Mouse (Mus musculus) right cerebral cortex, postnatal 36 days (tissue): ENCODE results near the gene Krit1.
"Not testable (repeated sequence)": the region's sequence is repeated elsewhere in the genome, so short reads cannot be mapped to it uniquely, and the experiment has no call there.

Experiments
- DNase-seq, 2 experiments: peaks; one replicate each; pipeline ENCODE4 v3.0.0; 2022; ENCODE audit warnings: low spot score in 2 of 2, mixed read lengths in 1 of 2

Gene Krit1

DNA sequence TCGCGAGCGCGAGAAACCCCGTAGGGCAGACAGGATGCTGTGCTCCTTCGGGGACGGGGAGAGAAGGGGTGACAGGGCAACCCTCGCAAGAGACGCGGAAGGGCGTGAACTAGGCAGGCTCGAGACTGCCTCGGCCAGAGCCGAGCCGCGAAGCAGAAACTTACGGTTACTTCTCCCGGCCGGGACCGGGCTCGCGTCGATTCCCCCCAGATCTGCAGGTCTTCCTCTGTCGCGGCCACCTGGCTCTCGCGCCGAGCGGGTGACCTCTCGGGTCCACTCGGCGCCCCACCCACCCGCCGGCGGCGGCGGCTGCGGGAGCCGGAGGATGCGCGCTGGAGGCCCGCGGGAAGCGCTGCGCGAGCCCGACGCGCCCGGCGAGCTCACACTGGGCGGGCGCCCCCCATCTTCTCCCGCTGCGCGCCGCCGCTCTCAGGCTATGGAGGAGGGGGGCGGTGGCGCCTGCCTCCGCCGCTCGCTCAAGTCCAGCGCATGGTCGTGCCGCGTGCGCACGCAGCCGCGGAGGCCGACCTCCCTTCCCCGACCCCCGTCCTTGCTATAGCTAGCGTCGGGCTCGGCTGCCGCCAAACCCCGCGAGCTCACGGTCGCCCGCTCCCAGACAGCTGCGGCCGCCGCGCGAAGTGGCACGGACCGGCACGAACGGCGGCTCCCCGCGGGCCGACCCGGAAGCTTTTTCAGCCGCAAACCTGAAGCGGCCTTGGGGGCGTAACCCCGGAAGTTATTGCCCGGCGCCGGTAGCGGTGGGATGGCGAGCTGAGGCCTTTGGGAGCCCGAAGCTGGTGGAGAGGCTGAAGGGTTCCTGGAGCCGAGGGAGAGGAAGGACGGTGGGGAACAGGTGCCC is at the start of gene Krit1, which contains the start of gene Ankib1:
Gene Krit1, plus strand, starts transcription at position 752 of the 859 bp plus-strand sequence.
Gene Ankib1, minus strand, starts transcription at position 493 of the 859 bp plus-strand sequence.
- DNase-seq = peak; percentile 85

DNA sequence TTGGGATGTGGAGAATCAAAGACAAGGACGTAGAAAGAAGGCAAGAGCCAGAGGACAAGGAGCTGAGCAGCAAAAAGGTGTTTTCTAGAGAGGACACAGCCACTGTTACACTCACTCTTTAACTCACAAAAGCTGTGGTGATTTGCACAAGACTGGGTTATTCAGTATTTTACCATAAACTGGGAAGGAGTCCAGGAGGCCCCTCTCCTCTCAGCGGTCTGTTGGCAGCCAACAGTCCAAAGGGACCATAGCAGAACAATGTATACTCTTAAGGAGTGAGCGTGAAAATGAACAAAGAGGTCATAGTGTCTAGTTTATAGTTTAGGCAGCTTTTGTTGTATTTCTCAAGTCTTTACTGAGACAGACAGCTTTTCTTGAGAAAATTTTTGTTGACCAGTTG is 31.5 kb upstream of the Krit1 start:
- no peak for DNase-seq

DNA sequence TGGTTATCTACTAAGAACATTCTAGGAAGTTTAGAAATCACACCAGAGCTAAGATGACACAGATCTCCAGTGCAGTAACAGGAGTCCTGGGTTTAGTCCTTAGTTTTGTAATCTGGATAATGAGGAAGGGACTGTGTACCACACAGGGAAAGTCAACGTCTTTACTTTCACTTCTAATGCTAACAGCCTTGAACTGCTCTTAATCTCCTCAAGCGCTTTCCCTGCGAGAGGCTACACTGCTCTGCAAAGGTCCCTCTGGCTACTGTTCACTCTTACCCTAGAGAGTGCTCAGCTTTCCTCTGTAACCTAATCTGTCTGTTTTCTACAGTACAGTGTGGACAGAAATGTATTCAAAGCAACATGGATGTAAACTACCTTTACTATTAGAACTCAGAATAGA is 31.0 kb upstream of the Krit1 start:
- no peak for DNase-seq

DNA sequence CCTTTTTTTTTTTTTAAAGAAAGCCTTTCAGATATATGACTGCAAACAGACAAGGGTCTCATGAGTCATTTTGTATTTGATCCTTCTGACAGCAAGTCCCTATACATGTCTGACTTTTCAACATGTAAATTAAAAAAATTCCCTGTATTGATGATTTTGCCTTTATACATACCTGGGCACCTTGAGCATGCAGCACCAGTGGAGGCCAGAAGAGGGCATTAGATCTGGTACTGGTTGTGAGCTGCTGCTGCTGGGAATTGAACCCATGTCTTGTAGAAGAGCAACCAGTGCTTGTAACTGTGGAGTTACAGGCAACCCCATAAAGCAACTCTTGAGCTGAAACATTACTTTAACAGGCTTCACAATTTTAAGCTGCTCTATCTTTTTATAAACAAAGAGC is 20.3 kb upstream of the Krit1 start:
- no peak for DNase-seq

DNA sequence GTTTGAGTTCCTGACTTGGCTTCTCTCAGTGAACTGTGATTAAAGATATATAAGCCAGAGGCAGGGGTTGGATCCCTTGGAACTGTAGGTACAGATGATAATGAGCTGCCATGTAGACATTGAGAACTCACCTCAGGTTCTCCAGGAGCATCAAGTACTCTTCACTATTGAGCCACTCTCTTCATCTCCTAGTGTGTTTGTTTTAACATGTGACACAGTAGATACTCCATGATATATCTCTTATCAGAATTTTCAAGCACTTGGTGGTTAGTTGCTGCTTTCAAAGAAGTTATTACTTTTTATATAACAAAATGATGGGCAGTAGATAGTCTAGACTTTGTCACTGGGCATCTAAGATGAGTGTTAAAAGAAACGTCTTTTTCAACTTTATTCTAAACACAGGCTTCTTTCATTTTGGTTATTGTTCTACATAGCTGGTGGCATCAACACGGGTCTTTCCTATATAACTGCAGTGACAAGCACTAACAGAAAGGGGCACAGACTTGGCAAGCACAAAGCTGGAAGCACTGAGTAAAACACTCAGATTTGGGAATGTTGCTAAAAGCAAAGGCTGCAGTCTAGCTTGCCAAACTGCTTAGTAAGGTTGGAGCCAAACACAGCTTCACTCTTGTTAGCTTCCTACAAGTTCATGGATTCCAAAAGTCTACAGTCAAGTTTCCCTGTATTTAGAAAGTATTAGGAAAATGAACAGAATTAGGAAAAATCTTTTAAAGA is 18.9 kb upstream of the Krit1 start:
- no peak for DNase-seq

DNA sequence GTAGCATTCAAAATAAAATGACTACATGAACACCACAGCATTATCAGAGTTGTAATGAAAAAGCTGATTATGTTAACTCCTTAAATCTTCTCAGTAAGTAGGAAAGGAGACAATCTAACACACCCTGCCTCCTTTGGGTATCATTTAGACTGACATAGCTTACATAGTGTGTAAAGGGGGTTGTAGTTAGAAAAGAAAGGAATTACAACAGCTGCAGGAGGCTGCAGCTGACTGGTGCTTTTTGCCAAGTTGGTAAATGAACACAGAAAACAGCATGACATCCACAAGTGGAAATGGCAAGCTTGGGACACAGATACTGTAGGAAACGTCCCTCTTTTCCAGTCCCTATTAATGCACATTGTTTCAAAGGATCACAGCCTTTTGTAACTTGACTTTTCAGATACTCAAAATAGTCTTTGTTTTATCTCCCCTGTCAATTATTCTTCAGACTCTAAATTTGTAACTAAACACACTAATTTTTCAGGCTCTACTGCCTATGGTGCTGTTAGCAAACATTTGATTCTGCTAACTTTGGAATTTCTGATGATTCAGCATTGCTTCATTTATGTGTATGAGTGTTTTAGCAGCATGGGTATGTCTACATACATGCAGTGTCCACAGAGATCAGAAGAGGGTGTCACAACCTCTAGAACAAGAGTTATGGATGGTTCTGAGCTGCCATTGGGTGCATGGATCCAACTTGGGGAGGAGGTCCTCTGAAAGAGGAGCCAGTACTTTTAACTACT is 18.1 kb upstream of the Krit1 start:
- no peak for DNase-seq

DNA sequence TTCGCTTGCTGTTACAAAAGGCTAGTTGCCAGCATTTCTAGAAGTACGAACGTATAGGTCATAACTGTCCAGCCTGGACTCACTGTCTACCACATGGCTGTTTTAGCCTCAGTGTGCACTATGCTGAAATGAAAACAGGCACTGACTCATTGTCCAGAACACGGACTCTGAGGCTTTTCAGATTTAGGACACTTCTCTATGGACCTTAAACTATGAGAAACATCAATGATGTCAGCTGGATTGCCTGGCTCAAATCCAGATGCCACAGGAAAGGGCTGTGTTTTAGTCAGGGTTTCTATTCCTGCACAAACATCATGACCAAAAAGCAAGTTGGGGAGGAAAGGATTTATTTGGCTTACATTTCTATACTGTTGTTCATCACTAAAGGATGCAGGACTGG is 15.4 kb upstream of the Krit1 start:
- no peak for DNase-seq

DNA sequence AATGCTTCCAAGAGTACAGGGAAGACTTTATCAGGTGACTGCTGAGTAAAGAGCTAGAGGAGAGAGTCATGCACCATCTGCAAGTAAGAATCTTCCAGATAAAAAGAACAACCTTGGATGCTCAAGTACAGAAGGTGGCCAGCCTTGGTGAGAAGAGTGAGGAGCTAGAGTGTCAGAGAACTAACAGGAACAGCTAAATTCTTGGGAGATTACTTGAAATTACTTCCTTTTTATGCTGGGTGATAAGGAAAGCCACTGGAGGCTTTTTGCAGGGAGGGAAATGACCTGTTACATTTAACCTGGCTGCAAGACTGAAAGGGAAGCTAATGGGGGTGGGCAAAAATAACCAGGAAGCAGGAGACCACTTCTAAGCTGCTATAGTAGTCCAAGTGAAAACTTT is 11.9 kb upstream of the Krit1 start:
- DNase-seq = no peak

DNA sequence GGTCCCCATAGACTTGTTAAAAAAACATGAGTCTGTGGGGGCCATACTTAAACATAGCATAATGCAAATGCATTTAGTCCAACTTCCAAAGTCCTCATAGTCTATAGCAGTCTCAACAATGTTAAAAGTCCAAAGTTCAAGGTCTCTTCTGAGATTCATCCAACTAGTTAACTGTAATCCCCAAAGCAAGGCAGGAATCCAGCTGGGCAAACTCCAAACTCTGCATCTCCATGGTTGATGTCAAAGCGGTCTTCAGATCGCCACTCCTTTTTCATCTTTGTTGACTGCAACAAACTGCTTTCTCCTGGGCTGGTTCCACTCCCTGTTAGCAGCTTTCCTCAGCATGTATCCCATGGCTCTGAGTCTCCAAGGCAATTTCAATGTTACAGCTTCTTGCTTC is 5.9 kb upstream of the Krit1 start:
- not testable (repeated sequence) for DNase-seq

DNA sequence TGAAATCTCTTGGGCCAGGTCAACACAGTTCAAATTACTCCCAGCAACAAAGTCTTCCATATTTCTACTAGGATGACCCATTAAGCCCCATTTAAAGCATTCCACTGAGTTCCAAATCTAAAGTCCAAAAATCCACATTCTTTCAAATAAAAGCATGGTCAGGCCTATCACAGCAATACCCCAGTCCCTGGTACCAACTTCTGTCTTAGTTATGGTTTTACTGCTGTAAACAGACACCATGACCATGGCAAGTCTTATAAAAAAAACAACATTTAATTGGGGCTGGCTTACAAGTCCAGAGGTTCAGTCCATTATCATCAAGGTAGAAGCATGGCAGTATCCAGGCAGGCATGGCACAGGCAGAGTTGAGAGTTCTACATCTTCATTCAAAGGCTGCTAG is 4.3 kb upstream of the Krit1 start:
- DNase-seq = not testable (repeated sequence)

DNA sequence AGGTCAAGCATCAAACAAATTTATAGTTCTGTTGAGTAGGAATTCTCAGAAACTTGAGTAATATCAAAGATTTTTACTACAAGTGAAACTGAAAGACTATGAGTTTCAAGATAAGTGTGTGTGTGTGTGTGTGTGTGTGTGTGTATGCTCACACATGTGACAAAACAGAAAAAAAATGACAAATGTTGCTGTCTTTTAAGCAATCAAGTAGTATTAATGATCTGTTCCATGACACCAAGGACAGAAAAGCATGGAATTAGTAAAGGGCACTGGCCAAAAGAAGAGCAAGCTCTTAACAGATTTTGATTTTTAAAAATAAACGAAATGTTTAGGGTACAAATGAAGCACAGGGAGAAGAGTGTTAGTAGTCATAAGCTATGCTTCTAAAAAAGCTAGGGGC is 2.9 kb upstream of the Krit1 start:
- no peak for DNase-seq

DNA sequence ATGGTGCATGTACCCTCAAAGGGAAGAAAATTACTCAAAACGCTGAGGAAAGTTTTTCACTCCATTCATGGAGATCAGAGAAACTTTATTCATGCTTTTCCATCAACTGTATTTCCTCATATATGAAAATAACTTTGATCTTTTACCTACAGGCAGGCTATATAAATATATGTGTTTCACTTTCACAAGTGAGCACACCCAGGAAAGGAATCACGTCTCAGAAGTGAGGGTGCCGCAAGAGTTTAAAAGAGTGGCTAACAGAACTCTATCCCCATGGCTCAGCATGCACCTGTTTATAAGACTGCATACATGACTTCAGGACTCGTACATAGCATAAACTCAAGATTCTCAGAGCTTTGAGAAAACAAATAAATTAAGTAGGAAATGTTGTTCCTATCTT is 2.1 kb upstream of the Krit1 start:
- DNase-seq = no peak

DNA sequence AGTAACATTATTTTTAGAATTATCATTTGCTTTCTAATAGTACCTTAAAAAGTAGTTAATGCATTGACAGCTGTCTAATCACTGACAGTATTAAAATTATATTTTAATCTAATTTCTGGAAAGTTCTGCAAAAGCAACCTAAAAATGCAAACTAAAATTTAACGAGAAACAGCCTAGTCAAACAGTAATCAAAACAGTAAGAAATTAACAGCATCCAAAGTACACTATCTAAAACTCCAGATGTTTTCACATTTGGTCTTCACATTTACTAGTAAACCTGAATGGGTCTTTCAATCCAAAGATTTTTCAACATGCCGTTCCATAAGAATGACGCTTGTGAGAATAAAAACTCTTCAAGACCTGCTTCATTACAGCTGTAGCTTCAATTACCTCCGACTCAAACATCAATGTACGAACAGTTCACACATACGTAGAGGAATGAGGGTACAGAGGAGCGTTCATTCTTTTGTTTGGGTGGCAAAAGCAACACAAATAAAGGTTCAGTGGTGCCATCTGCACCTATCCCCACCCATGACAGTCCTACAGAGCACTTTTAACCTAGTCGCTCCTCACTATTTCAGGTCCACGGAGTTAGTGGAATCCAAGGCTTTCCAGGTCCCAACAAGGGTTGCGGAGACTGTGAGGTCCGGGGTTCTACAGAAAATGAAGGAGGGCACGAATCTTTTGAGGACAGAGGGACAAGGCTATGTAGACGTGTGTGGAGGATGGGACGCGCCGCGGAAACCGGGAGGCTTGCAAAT is 1.1 kb upstream of the Krit1 start:
- DNase-seq = peak in 1 of 2 experiments; percentile 7

DNA sequence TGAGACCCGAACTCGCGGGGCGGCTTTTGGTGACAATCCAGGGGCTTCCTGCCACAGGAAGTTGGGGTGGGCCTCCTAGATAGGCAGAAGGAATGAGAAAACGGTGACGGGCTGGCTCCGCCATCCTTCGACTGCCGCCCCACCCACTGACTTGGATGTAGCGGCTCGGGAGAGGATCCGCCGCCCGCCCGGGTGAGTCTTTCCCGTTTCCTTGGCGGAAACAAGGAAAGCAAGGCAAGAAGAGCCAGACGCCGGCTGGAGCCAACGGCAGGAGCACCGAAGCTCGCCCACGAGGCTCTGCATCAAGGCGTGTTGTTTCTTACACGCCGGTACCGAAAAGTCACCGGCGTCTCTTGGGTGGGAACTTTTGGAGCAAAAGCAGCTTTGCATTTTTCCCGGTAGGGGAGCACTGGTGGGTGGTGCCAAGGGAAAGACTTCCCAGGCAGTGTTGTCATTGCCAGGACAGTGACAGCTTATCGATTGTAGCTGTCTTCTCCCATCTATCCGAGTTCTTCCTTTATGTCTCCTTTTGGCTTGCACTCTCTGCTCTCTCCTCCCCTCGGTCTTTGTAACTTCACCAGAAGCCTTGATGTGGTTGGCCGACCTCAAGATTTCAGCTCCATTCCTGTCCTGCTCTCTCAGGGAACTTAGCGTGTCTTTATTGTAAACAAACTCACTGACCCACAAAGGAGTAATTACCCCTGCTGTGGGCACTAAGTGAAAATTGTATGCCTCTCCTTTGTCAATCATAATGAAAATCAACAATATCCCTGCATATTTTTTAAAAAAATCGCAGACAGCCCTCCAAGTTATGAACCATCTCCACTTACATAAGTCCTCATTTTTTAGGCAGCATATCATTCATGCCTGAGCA is 545 bp downstream of the Krit1 start:
- DNase-seq = no peak

DNA sequence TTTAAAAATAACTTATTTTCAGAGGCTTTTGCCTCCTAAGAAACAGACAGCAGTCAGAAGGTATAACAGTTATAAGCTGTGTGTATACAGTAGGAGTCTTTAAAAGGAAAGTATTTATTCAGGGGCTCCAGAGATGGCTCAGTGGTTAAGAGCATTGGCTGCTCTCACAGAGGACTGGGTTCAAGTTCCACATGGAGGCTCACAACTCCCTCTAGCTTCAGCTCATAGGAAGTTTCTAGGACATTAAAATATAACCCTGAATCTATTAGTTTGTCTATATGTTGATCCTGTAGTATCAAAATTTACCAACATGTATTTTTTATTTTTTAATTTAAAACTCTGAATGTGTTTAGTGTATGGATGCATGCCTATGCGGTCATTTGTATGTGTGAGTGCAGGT is 5.5 kb downstream of the Krit1 start:
- no peak for DNase-seq

DNA sequence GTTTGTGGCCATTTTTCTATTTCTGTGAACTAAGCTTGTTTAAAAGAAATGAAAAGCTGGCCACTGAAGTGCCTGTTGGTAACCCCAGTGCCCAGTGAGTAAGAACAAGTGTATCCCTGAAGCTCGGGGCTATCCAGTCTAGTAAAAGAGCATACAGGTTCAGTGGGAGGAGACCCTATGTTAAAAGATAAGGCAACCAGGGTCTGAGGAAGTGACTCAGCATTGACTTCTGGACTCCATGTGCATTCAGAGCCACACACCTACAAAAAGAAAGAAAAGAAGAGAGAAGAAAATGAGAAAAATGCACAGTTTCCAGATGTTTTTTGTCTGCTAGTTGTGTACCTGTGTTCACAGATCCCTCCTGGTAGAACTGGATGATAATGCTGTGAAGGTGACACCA is 31.1 kb downstream of the Krit1 start:
- no peak for DNase-seq

DNA sequence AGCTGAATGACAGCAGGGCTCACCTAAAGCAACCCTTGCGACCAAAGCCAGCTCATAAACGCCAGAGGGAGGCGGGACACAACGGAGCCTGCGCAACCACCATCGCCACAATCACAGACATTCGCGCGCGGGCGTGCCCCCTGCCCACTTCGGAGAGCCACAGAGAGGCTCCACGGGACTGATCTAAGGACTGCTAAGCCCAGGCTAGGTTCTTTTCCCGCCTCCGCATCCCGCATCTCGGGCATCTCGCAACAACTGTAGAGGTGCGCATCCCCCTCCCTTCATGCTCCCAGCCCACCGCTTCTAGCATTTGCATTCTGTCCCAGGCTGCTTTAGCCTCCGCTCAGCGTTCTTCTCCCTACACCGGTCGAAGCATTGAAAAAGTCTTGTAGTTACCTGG is 42.0 kb downstream of the Krit1 start, which contains the start of gene Lrrd1:
Gene Lrrd1, plus strand, starts transcription at position 148 of the 400 bp plus-strand sequence.
- no peak for DNase-seq

DNA sequence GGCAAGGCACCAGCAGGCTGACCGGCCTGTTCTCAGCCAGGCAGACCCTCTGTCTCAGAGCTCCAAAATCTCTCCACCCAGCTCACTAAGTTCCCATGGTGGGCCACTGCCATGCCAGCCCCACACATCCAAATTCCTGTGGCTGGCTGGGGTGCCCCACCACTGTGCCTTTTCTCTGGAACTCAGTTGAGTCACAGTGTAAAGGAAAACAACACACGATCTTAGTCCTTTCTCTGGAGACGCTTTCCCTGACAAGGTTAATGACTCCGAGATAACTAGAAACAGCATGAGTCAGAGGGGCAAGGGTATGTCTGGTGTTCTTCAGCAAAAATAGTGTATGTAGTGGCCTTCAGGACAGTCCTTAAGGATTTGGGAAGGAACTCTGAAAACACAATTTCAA is 67.2 kb downstream of the Krit1 start:
- DNase-seq = no peak

DNA sequence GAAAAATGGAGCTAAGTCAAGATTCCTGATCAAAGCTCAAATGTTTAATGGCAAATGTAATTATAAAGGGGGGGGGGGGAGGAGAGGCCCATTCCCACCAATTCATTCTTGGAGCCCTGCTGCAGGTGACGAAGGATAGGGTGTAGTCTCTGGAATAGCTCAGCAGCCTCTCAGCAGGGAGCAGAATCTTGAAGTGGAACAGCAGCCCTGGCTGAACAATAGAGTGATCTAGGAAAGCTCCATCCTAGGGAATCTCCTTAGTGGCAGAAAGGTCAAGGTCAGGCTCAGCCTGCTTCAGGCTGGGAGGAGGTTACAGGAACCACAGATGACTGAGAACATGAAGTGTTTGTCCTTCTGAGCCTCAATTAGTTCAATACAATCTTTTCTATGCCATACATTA is 69.4 kb downstream of the Krit1 start:
- DNase-seq = no peak

DNA sequence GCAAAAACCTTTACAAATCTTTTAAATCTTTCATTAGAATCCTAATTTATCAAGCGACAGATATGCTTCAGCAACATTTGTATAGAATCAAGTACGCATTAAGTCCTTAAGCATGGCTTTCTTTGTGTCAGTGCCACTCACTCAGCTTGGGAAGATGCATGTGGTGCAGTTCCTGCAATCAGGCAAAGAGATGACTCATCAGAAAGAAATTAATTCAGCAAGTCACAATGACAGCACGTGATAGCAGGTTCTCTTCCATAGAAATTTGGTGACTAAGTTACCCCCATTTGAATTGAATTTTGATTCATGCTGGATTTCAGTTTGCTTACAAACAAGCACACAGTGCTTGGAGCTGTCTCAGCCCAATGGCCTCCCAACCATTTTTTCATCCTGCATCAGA is 70.5 kb downstream of the Krit1 start:
- DNase-seq = peak in 1 of 2 experiments; percentile 1
